Mouse (Mus musculus) bone marrow macrophage, adult 2 months (primary cell): ENCODE data around the gene Ank.

ENCODE experiments used
- CTCF ChIP-seq: IDR thresholded peaks from 2 replicates; pipeline ENCODE4 v1.5.1; 2012; ENCODE audit warnings: low read depth, mild to moderate bottlenecking, low read length, moderate library complexity
- POLR2A ChIP-seq: IDR thresholded peaks from 2 replicates; pipeline ENCODE4 v1.6.1; 2012; ENCODE audit warnings: mild to moderate bottlenecking, low read depth, low read length, borderline replicate concordance

DNA sequence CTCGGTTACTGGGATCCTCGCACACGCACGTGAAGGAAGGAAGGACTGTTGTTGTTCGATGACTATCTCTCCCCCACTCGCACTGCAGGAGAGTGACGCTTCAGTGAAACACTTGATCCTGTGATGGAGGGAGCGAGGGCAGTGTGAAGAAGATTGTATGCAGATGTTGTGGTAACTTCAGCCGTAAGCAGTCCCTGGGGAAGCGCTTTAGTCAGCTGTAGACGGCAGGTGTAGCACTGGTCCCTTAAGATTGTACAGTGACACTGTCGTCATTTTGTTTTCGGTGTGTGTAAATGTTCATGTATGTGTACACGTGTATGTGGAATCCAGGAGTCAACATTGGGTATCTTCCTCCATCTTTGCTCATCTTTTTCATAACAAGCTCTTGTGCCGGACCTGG is 33.9 kb downstream of the Ank start:
- no peak for TF ChIP-seq CTCF
- TF ChIP-seq POLR2A = no peak
